Mouse (Mus musculus): Measurements from ENCODE around the gene Ube2h.
"Not testable (repeated sequence)": the region's sequence is repeated elsewhere in the genome, so short reads cannot be mapped to it uniquely, and the experiment has no call there.

Gene Ube2h

DNA sequence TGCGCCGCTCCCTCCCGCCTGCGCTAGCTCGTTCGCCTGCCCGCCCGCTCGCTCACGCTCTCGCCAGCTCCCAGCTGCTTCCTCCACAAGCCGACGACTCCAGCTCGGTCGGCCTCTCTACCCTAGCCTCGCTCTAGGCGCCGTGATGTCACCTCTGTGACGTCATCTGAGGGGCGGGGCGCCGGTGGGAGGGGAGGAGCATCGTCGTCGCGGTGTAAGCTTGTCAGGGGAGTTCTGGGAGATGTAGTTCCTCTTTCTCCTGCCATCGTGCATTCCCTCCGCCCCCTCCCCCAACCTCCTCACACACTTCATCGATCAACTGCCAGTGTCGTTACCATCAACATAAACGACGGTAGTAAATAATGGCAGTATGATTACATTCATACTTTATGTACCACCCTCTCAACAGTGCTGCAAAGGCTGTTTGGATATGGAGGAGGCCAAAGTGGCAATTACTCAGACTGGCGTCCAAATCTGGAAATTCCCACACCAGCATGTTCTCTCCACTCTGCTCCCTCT lies at the start of gene Ube2h:
Ube2h (minus strand) TSS at position 141 of the 519 bp plus-strand sequence.
- in situ Hi-C loops (cut with MseI, MboI): no loop called here

DNA sequence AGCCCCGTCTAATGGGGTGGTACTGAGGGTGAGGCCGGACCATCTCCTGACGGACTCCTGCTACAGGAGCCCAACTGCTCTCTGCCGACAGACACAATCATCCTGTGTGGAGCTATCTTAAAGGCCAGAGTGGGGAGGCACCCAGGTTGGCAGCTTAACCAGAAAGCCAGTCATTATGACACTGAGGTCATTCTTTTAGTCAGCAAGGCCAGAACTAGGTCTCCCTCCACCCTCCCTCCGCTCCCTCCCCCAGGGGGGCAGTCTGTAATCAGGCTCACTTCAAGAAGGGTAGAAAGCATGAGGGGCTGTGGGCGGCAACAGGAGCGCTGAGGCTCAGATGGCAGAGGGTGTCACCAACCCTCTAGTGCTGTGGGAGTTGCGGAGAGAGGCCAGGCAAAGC lies 49.3 kb upstream of the Ube2h start:
- in situ Hi-C loops (cut with MseI, MboI): loop anchor here in 1 of 2 experiments (25.0 kb wide), 1 partner anchor 91 kb away; no protein-coding TSS in a partner anchor

DNA sequence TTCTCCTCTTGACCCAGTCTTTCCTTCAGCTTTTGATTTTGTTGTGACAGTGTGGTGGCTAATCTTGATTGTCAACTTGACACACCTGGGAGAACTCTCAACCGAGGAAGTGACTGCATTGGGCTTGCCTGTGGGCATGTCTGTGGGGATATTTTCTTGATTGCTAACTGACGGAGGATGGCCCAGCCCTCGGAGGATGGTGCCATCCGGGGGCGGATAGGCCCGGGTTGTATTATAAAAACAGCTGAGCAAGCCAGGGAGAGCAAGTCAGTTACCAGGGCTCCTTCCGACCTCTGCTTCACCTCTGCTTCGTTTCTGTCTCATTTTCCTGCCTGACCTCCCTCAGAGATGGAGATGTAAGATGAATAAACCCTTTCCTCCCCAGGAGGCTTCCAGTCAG lies 48.4 kb upstream of the Ube2h start:
- in situ Hi-C loops (cut with MseI, MboI): loop anchor here in 1 of 2 experiments (25.0 kb wide), 1 partner anchor 90 kb away; no protein-coding TSS in a partner anchor

DNA sequence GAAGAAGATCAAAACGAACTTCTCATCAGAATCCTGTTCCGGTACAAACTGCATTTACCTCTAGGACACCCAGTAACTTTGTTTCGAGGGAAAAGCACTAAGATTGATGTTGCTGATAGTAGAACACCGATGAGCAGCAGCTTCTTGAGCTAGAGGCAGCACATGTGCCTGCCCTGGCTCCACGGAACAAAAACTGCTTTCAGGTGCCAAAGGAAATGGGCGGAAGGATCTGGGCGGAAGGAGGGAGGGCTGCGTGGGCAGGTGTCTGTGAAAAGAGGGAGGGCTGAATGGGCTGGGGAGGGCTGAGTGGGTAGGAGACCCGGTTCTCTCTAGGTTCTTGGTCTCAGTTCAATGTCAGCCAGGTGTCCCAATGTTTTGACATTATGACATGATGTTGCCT lies 47.0 kb upstream of the Ube2h start:
- in situ Hi-C loops (cut with MseI, MboI): loop anchor here in 1 of 2 experiments (25.0 kb wide), 1 partner anchor 89 kb away; no protein-coding TSS in a partner anchor

DNA sequence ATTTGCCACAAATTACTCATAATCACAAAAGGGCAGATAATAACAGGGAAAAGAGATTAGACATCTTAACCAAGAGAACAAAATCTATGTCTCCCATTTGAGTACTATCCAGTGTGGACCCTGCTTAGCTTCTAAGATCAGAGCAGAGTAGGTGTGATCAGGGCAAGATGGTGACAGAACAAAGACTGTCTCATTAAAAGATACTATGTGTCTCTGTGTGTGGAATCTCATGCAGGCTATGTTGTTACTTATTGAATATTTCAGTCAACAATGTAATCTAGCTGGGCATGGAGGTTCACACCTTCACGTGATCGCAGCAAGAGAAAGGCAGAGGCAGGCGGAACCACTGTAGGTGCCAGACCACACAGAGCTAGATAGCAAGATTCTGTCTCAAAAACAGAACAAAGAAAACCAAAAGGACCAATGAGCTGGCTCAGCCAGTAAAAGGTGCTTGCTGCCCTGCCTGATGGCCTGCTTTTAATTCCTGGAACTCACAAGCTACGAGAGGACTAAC lies 43.0 kb upstream of the Ube2h start:
- in situ Hi-C loops (cut with MseI, MboI): no loop called here

DNA sequence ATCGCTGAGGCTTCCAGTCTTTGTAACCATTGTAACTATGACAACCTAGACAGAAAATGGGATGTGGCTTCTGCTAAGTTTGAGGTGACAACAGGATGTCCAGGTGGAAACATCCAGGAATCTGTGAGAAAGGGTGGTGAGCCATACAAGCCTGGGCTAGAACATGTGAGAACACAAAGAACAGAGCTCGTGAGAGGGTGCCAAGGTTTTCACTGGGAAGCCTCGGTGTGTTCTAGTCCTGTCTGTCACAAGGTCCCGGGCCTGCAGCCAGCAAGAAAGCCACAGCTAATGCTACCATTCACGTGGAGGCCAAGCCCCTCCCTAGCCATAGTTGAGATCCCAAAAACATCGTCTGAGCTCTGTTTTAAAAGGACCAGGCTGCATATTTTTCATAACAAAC lies 42.4 kb upstream of the Ube2h start:
- in situ Hi-C loops (cut with MseI, MboI): no loop called here

DNA sequence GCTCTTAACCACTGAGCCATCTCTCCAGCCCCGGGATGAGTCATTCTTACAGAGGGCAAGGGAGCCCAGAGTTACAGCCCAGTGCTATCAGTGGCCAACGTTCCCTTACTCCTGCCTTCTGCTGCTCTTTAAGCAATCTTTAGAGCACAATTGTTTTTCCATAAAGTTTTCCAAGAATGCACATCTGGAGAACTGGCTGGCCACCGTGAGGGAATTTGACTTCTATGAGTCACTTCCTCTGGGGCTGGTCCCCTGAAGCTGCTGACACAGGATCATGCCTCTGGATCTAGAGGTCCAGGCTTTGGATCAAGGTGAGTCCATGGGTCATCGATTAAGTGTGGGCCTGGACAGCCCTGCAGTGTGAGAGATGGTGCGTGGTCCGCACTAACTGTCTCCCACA lies 39.7 kb upstream of the Ube2h start:
- in situ Hi-C loops (cut with MseI, MboI): no loop called here

DNA sequence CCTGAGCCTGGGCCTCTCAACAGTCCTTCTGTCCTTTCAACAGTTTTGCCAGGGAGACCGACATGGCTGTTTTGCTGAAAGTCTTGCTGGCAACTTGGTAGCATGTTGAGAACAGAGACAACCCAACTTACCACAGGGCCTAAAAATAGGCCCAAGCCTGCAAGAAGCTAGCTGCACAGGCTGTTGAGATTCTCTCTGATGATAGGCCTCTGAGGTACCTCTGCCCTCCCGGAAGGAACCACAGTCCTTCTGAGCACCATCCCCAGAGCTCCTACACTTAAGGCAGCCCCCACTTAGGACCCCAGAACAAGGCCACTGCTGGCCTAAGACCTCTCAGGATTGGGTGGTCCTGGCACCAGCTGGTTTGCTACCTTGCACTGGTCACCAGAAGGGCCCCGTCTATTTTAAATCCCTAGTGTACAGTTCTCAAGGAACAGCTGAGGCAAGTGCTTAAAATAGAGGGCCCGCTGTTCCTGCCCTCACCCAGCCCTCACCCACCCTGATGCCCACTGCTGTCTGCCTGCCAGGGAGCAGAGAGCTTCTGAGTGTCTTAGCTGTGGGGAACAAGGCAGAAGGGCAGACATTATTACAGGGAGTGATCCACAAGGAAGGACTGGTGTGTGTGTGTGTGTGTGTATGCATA lies 36.0 kb upstream of the Ube2h start:
- in situ Hi-C loops (cut with MseI, MboI): no loop called here

DNA sequence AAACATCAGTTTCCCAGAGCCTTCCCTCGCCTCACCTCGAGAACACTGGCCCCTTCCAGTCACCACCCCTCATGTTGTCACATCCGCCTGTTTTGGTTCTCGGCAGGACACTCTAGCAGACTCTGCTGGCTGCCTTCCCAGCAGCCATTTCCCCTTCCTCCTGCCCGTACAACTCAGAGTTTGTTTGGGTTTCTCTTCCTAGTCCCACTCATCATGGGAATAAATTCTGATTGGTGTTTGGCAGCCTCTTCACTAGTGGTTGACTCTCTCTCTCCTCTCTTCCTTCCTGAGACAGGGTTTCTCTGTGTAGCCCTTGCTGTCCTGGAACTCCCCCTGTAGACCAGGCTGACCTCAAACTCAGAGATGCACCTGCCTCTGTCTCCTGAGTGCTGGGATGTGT lies 32.6 kb upstream of the Ube2h start:
- in situ Hi-C loops (cut with MseI, MboI): no loop called here

DNA sequence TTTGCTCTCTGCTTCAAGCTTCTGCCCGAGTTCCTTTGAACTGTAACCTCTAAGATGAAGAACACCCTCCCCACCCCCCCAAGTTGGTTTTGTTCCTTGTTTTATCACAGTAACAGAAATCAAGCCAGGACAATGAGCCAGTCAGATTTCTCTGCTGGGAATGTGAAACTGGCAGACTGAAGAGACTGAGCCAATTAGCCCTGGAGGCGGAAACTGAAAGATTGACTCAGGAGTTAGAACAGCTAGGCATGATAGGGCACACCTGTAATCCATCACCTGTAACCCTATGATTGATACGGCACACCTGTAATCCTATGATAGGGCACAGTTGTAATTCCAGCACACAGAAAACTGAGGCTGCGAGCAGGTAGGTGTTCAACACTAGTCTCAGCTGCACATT lies 27.9 kb upstream of the Ube2h start:
- in situ Hi-C loops (cut with MseI, MboI): no loop called here

DNA sequence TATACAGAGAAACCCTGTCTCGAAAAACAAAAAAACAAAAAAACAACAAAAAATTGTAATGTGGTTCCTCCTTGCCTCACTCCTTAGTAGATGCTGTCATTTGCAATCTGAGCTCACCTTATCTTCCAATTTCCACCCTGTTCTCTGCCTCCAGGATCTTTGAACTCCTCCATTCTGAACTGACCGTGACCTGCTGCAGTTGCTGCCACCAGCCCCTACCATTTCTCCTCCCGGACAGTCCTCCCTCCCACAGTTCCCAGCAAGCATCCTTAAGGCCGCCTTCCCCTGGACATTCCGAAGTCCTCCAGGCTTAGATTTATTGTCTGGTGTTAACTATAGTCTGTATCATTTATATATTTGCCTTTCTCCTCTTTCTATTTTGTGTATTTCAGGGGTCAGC lies 26.4 kb upstream of the Ube2h start:
- in situ Hi-C loops (cut with MseI, MboI): no loop called here

DNA sequence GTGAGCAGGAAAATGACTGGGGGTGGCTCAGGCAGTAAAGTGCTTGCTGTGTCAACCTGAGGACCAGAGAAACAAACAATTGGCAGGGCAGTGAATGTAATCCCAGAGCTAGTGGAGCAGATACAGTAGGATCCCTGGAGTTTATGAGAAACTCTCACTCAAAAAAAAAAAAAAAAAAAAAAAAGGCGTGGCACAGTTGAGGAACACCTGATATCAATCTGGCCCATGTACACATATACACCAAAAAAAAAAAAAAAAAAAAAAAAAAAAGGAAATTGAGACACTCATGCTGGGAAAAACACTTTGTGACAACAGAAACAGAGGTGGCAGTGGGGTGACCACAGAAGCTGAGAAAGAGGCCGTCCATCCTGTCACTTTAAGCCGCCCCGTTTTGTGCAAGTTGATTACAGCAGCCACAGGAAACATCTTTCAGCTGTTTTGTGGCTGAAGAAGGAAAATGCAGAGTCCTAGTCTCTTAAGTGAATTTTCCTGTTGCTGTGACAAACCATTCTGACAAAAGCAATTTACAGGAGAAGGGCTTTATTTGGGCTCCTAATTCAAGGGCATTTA lies 21.7 kb upstream of the Ube2h start:
- in situ Hi-C loops (cut with MseI, MboI): no loop called here

DNA sequence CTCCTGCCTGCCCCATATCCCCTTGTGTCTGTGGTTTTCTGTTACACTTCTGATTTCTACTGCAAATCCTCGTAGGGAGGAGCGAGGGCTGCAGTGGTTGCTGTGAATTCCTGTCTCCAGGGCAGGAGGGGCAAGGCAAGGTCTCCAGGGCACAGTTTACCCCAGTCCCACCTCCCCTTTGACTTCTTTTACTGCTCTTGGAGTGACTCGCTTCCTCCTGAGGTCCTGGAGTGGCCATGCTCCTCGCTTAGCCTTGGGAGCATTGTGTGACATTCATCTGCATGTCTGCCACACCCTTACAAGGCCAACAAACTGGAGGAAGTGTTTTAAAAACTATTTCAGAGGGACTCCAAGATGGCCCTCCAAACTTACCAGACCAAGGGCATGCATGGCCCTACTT lies 16.7 kb upstream of the Ube2h start:
- in situ Hi-C loops (cut with MseI, MboI): no loop called here

DNA sequence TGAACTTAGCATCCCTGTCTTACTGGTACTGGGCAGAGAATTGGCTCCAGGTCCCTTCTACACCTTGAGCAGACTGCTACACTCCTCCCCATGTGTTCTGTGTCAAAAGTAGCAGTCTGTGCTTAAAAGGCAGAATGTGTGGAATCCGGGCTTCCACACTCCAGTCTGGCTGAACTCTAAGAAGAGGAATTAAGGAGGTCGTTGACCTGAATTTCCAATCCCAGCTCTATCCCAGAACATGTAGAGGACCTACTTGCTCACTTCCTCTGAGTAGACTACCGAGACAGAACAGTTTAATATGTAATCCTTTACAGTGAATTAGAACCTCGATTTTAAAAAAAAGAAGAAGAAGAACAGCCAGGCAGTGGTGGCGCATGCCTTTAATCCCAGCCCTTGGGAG lies 14.9 kb upstream of the Ube2h start:
- in situ Hi-C loops (cut with MseI, MboI): no loop called here

DNA sequence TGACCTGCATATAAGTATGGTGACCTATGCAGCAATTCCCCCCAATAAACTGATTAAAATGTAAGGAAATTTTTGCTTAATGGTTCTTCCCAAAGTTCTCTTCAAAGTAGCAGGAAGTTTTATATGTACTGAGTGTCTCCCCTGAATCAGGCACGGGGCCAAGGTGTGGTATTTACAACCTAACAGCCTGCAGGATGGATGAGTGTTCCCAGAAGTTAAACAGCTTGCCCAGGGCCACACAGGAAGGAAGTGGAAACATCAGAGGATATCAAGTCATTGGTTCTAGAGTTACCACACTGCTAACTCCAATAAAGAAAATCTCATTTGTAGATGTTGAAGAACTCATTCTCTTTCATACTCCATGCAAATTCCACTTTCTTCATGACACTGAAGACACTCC lies 7.7 kb upstream of the Ube2h start:
- in situ Hi-C loops (cut with MseI, MboI): no loop called here

DNA sequence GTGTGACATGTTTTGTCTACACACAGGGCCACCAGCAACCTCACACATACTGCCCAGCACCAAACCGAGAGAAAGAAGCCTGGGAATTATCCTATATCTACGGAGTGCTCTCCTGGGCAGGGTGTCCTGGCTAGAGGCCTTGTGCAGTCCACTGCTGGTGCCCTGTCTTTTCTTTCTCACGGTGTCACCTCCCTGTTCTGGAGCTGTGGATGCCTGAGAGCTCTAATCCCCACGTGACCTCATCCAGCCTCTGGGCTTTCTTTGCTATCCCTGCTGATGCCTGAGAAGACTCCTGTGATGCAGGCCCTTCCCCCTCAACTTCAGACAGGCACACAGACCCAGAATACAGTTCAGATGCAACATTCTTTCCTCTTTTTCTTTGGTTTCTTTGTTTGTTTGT lies 4.4 kb upstream of the Ube2h start:
- in situ Hi-C loops (cut with MseI, MboI): no loop called here

DNA sequence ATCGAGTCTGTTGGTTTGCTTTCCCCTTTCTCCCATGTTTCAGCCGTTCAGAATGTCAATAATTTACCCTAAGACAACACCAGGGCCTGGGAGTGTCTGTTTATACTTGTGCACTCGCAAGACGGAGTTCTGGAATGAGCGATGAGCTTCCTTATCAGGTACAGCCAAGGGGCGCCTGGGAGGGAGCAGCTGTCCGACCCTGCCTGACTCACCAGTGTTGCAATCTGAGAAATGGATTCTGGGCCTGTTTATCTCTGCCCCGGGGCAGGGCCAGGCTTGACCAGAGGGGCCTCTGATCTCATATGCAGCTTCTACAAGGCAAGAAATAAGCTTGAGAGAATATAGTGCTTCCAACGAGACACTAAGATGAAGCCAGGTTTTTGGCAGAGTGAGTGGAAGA lies 3.4 kb upstream of the Ube2h start:
- in situ Hi-C loops (cut with MseI, MboI): no loop called here

DNA sequence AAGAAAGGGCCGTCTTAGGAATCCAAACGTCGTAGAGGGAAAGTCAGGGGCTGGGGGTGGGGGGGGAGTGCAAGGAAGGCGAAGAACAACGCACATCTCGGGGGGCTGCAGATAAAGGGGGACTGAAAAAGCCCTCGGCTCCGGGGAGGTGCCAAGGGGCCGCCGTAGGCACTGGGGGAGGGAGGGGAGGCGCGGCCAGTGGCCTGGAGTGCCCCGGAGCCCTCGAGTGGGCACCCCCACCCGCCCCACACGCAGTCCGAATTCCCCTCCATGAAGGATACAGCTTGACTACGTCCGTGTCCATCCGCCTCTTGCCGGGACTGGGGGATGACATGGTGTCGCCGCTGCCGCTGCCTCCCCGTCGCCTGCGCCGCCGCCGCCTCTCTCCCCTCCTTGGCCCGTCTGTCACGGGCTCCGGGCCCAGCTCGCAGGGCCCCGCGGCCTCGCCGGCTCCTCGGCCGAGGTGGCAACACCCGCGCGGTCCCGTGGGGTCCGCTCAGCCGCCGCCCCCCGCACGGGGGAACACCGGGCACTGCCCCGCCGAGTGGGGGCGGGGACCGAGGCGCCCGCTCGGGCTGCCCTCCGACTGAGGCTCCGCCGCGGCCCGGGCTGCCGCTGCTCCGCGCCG lies 454 bp downstream of the Ube2h start:
- in situ Hi-C loops (cut with MseI, MboI): not testable (repeated sequence)

DNA sequence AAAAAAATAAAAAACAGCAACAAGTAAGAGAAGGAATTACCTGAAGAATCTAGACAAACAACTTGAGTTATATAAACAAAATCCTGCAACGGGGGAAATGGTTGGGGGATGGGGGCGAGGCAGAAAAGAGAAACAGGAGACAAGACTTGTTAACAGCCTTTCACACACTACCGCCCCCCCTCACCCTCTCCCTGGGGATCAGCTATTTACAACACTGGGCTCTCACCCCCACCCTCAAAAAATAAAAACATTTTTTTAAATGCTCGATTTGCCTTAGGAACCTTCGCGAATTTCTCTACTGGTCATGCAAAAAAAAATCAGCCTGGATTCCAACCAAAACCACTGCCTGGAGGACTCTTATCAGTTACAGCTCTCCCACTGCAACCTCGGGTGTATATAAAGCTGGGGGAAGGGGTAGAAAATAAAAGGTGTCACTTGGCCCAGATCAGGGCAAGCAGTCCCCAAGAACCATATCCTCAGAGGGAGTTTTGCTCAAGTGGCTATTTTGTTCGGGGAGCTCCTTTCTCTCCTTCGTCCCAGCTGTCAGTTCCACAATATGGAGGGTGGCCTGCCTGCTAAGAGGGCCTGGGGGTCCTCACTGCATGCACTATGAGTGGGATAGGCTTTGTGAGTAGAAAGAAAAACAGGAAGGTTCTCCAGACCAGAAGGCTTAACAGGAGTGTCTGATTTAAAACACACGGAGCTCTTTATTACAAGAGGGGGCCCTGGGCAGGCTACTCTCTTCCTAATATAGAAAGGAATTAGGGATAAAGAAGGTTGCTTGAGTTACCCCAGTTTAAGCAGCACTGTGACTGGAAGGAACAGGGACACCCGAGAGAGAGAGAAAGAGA lies 1.3 kb downstream of the Ube2h start:
- in situ Hi-C loops (cut with MseI, MboI): no loop called here

DNA sequence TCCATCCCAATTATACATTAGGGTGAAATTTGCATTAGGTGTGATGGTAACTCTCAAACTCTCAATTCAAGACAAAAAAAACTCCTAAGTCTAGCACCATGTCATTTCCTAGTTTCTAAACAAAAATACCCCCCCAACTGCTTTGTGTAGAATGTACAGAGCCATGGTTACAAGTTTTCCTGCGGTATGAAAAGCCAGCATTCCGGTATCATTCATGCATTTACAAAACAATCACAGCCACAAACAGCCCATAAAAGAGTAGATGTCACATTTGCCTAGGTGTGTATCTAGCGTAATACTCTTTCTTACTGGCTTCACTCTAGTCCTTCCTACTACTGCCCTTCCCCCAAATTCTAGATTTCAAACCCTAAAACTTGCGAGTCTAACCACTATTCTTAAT lies 2.2 kb downstream of the Ube2h start:
- in situ Hi-C loops (cut with MseI, MboI): no loop called here

DNA sequence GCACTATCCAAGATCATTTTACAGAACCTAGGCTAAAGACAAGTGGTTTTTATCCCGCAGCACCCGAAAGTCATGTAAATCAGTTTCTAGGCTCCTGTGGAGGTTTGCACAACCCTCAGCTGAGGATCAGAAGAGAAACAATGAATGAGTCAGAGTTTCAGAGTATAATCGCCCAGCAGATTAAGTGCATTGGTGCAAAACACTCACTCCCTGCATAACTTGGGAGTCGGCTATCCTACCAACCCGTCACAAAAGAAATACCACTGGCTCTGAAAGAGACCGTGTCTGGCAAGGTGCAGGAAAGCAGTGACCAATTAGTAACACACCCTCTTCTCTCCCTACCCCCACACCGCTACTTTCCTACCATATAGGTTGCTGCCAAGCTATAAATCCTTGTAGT lies 3.4 kb downstream of the Ube2h start:
- in situ Hi-C loops (cut with MseI, MboI): no loop called here

DNA sequence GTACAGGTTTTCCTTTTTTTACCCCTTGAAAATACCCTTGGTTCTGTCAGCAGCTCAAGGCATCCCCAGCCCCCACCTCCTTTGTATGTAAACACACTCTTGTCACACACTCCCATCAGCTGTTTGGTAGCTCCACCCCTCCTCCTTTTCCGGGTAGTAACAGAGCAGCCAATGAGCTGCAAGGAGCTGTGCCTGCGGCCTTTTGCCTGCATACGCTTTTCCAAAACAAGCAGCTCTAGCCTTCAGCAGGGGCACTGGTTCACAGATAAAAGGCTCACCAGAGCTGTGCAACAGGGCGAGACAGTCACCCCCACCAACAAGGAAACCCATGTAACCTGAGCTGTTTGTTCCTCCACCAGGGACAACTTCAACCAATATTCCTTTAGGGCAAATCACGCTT lies 4.0 kb downstream of the Ube2h start:
- in situ Hi-C loops (cut with MseI, MboI): no loop called here
